Mouse (Mus musculus): ENCODE measurements around the gene Mbd3. TPM values are rescaled to one million over a fixed set of nuclear protein-coding genes. Genes with fewer than 3 reads are reported as not detected.

Mbd3 gene
- polyA plus RNA-seq, 1 experiment from 2014 or later, result 163 TPM

GRCm38 (mm10) chr10:80419419-80419818 is 20.1 kb upstream of the Mbd3 start:
- Histone ChIP-seq H3K27ac (no peak overlapping the region), H3K9me3 (replicated peaks; ENCODE audit: low read length) (no peaks in the 10 kb centered on the region), H3K4me3 (replicated peaks; ENCODE audit: low read depth, low read length) (no peak overlapping the region), H3K27me3 (ENCODE audit: insufficient read depth, low read length) (no peaks in the 10 kb centered on the region), H3K36me3 (ENCODE audit: insufficient read depth, low read length) (peaks cover 84% of the 10 kb centered on the region), H3K9ac (ENCODE audit: low read depth, low read length) (no peak overlapping the region), H3K4me2 (ENCODE audit: low read length) (no peak overlapping the region), H3K4me1 (replicated peaks; ENCODE audit: insufficient read depth, low read length) (no peaks in the 10 kb centered on the region)
- ATAC-seq (replicated peaks; ENCODE audit: low FRiP score, low read depth), result no peak
- 83% methylated on average over 8 of the region's 8 CpGs for WGBS
- no peak for TF ChIP-seq CTCF (IDR thresholded peaks at IDR 0.05; ENCODE audit: low read depth)
- no peak for DNase-seq (ENCODE audit: low spot score)

- no peak for TF ChIP-seq CTCF (IDR thresholded peaks at IDR 0.05; ENCODE audit: low read depth)
- ATAC-seq (replicated peaks; ENCODE audit: low FRiP score, low read depth), result no peak
- Histone ChIP-seq H3K27ac (no peak overlapping the region), H3K27me3 (ENCODE audit: insufficient read depth, low read length) (no peaks in the 10 kb centered on the region), H3K4me1 (replicated peaks; ENCODE audit: insufficient read depth, low read length) (no peaks in the 10 kb centered on the region), H3K4me3 (replicated peaks; ENCODE audit: low read depth, low read length) (no peak overlapping the region), H3K9me3 (replicated peaks; ENCODE audit: low read length) (no peaks in the 10 kb centered on the region), H3K4me2 (ENCODE audit: low read length) (no peak overlapping the region), H3K36me3 (ENCODE audit: insufficient read depth, low read length) (peaks cover 92% of the 10 kb centered on the region), H3K9ac (ENCODE audit: low read depth, low read length) (no peak overlapping the region)
- 57% methylated on average over 3 of the region's 3 CpGs for WGBS
- DNase-seq (ENCODE audit: low spot score), result no peak
Measured at GRCm38 (mm10) chr10:80418311-80418710, 19.0 kb upstream of the Mbd3 start.

- no peak overlapping the region for H3K27ac ChIP-seq
- H3K4me3 ChIP-seq (replicated peaks; ENCODE audit: low read depth, low read length), result no peak overlapping the region
- ATAC-seq (replicated peaks; ENCODE audit: low FRiP score, low read depth) (no peak), DNase-seq (ENCODE audit: low spot score) (no peak)
- no peaks in the 10 kb centered on the region for H3K9me3 ChIP-seq (replicated peaks; ENCODE audit: low read length)
- no peak for TF ChIP-seq CTCF (IDR thresholded peaks at IDR 0.05; ENCODE audit: low read depth)
- H3K4me1 ChIP-seq (replicated peaks; ENCODE audit: insufficient read depth, low read length), result no peaks in the 10 kb centered on the region
- H3K9ac ChIP-seq (ENCODE audit: low read depth, low read length), result no peak overlapping the region
- no peaks in the 10 kb centered on the region for H3K27me3 ChIP-seq (ENCODE audit: insufficient read depth, low read length)
- WGBS, result 100% methylated on average over 1 of the region's 1 CpGs
- H3K36me3 ChIP-seq (ENCODE audit: insufficient read depth, low read length), result peaks cover 92% of the 10 kb centered on the region
- no peak overlapping the region for H3K4me2 ChIP-seq (ENCODE audit: low read length)
Measured at GRCm38 (mm10) chr10:80417841-80418240, 18.5 kb upstream of the Mbd3 start.

GRCm38 (mm10) chr10:80417371-80417770 is 18.0 kb upstream of the Mbd3 start:
- peaks cover 96% of the 10 kb centered on the region for H3K36me3 ChIP-seq (ENCODE audit: insufficient read depth, low read length)
- DNase-seq (ENCODE audit: low spot score) (no peak), ATAC-seq (replicated peaks; ENCODE audit: low FRiP score, low read depth) (no peak)
- H3K4me3 ChIP-seq (replicated peaks; ENCODE audit: low read depth, low read length), result no peak overlapping the region
- 91% methylated on average over 10 of the region's 10 CpGs for WGBS
- no peak overlapping the region for H3K9ac ChIP-seq (ENCODE audit: low read depth, low read length)
- no peaks in the 10 kb centered on the region for H3K4me1 ChIP-seq (replicated peaks; ENCODE audit: insufficient read depth, low read length)
- H3K27me3 ChIP-seq (ENCODE audit: insufficient read depth, low read length), result no peaks in the 10 kb centered on the region
- no peak for TF ChIP-seq CTCF (IDR thresholded peaks at IDR 0.05; ENCODE audit: low read depth)
- H3K4me2 ChIP-seq (ENCODE audit: low read length), result no peak overlapping the region
- no peak overlapping the region for H3K27ac ChIP-seq
- H3K9me3 ChIP-seq (replicated peaks; ENCODE audit: low read length), result no peaks in the 10 kb centered on the region

- no peaks in the 10 kb centered on the region for H3K9me3 ChIP-seq (replicated peaks; ENCODE audit: low read length)
- H3K27me3 ChIP-seq (ENCODE audit: insufficient read depth, low read length), result no peaks in the 10 kb centered on the region
- H3K36me3 ChIP-seq (ENCODE audit: insufficient read depth, low read length), result peaks cover 95% of the 10 kb centered on the region
- no peak for TF ChIP-seq CTCF (IDR thresholded peaks at IDR 0.05; ENCODE audit: low read depth)
- no peak for DNase-seq (ENCODE audit: low spot score)
- no peak overlapping the region for H3K4me2 ChIP-seq (ENCODE audit: low read length)
- WGBS, result 93% methylated on average over 7 of the region's 7 CpGs
- no peak overlapping the region for H3K4me3 ChIP-seq (replicated peaks; ENCODE audit: low read depth, low read length)
- no peak overlapping the region for H3K9ac ChIP-seq (ENCODE audit: low read depth, low read length)
- no peaks in the 10 kb centered on the region for H3K4me1 ChIP-seq (replicated peaks; ENCODE audit: insufficient read depth, low read length)
- ATAC-seq (replicated peaks; ENCODE audit: low FRiP score, low read depth), result no peak
- no peak overlapping the region for H3K27ac ChIP-seq
Measured at GRCm38 (mm10) chr10:80415566-80415965, 16.2 kb upstream of the Mbd3 start.

- DNase-seq (ENCODE audit: low spot score) (no peak), ATAC-seq (replicated peaks; ENCODE audit: low FRiP score, low read depth) (no peak)
- Histone ChIP-seq H3K4me1 (replicated peaks; ENCODE audit: insufficient read depth, low read length) (peaks cover under 1% of the 10 kb centered on the region; the same call in 1 of the 2 replicates), H3K27ac (no peak overlapping the region), H3K9me3 (replicated peaks; ENCODE audit: low read length) (no peaks in the 10 kb centered on the region), H3K27me3 (ENCODE audit: insufficient read depth, low read length) (no peaks in the 10 kb centered on the region), H3K4me2 (ENCODE audit: low read length) (no peak overlapping the region), H3K4me3 (replicated peaks; ENCODE audit: low read depth, low read length) (no peak overlapping the region), H3K36me3 (ENCODE audit: insufficient read depth, low read length) (peaks cover 82% of the 10 kb centered on the region), H3K9ac (ENCODE audit: low read depth, low read length) (no peak overlapping the region)
- TF ChIP-seq CTCF (IDR thresholded peaks at IDR 0.05; ENCODE audit: low read depth), result no peak
- 83% methylated on average over 44 of the region's 44 CpGs for WGBS
Measured at GRCm38 (mm10) chr10:80412656-80413541, 13.5 kb upstream of the Mbd3 start.
